Mouse (Mus musculus): ENCODE data around the gene Ankrd37.

Ankrd37 gene

GRCm38 (mm10) chr8:45973988-45974505 is 31.5 kb downstream of the Ankrd37 start:
- DNase-seq: no peak

- no peak for DNase-seq
These were observed 34.6 kb downstream of the Ankrd37 start for GRCm38 (mm10) chr8:45970894-45971293.

- DNase-seq: no peak
These were observed 54.9 kb downstream of the Ankrd37 start for GRCm38 (mm10) chr8:45950622-45951021.

All from thymus, postnatal 25 days (tissue).